8 mouse cellular contexts compared by ENCODE assay signal in genomic region chr14:62457420-62458181, GRCm38 (mm10). TPM values are rescaled to one million over a fixed set of nuclear protein-coding genes. Genes with fewer than 3 reads are reported as not detected.
DNase-seq lines count a peak whose midpoint lies in the region; ATAC-seq and TF ChIP-seq lines count a peak whose summit lies in the region.

No protein-coding gene starts in this region.

- no peaks in the 10 kb centered on the region for H3K36me3 ChIP-seq in forebrain, embryonic 12.5 days (replicated peaks)
- no peaks in the 10 kb centered on the region for H3K36me3 ChIP-seq in heart, embryonic 16.5 days (ENCODE audit: control insufficient read depth, insufficient read depth)
- H3K36me3 ChIP-seq in liver, embryonic 14.5 days (replicated peaks; ENCODE audit: control insufficient read depth, insufficient read depth, low read depth) = no peaks in the 10 kb centered on the region
- H3K36me3 ChIP-seq in neural tube, embryonic 11.5 days (ENCODE audit: control insufficient read depth, insufficient read depth, low read length) = no peaks in the 10 kb centered on the region
- no peaks in the 10 kb centered on the region for H3K36me3 ChIP-seq in stomach, embryonic 16.5 days (ENCODE audit: control insufficient read depth, insufficient read depth, low read length)

- TF ChIP-seq CTCF in liver, embryonic 14.5 days (IDR thresholded peaks at IDR 0.05; ENCODE audit: low read depth) = peak; percentile 75

- no peak overlapping the region for H3K9ac ChIP-seq in forebrain, embryonic 12.5 days
- no peak overlapping the region for H3K9ac ChIP-seq in heart, embryonic 16.5 days (ENCODE audit: low read length)
- no peak overlapping the region for H3K9ac ChIP-seq in liver, embryonic 14.5 days (replicated peaks)
- no peak overlapping the region for H3K9ac ChIP-seq in neural tube, embryonic 11.5 days (ENCODE audit: low read length)
- no peak overlapping the region for H3K9ac ChIP-seq in stomach, embryonic 16.5 days (ENCODE audit: low read length)

- H3K27ac ChIP-seq in forebrain, embryonic 12.5 days = no peak overlapping the region
- no peak overlapping the region for H3K27ac ChIP-seq in heart, embryonic 16.5 days (ENCODE audit: low read length)
- no peak overlapping the region for H3K27ac ChIP-seq in liver, embryonic 14.5 days
- H3K27ac ChIP-seq in neural tube, embryonic 11.5 days (ENCODE audit: low read depth, low read length) = no peak overlapping the region
- H3K27ac ChIP-seq in stomach, embryonic 16.5 days (ENCODE audit: low read length) = no peak overlapping the region

- no peak overlapping the region for H3K4me3 ChIP-seq in forebrain, embryonic 12.5 days (replicated peaks)
- peak overlapping the region; percentile 15; the same call in 1 of the 2 replicates for H3K4me3 ChIP-seq in heart, embryonic 16.5 days (ENCODE audit: low read length)
- no peak overlapping the region for H3K4me3 ChIP-seq in liver, embryonic 14.5 days (ENCODE audit: insufficient read depth in 1 of 2, low read depth in 2 of 2, low read length in 2 of 2)
- no peak overlapping the region for H3K4me3 ChIP-seq in neural tube, embryonic 11.5 days (ENCODE audit: low read depth, low read length)
- H3K4me3 ChIP-seq in stomach, embryonic 16.5 days (replicated peaks; ENCODE audit: low read length) = no peak overlapping the region

- DNase-seq in CD8-positive naive resting alpha-beta T cell, adult 2 months (ENCODE audit: low read depth in 2 of 2, low spot score in 2 of 2) = peak; percentile 34 to 59
- peak; percentile 2 for DNase-seq in c-Kit-negative CD71-positive TER-119-positive erythroid progenitor cells, embryonic 14.5 days (ENCODE audit: low read depth, low spot score)
- peak; percentile 87 for DNase-seq in kidney, postnatal 14 days
- DNase-seq in liver, embryonic 14.5 days (ENCODE audit: low read depth in 3 of 3, low spot score in 3 of 3) = peak; percentile 17 to 28 (median 18)
- peak; percentile 87 for DNase-seq in neural tube, embryonic 11.5 days (ENCODE audit: low spot score)

- no peaks in the 10 kb centered on the region for H3K27me3 ChIP-seq in forebrain, embryonic 12.5 days
- no peaks in the 10 kb centered on the region for H3K27me3 ChIP-seq in heart, embryonic 16.5 days (ENCODE audit: control insufficient read depth, insufficient read depth, low read length)
- H3K27me3 ChIP-seq in liver, embryonic 14.5 days (ENCODE audit: control insufficient read depth, insufficient read depth, low read length) = no peaks in the 10 kb centered on the region
- H3K27me3 ChIP-seq in neural tube, embryonic 11.5 days (ENCODE audit: control insufficient read depth, insufficient read depth, low read length) = no peaks in the 10 kb centered on the region
- no peaks in the 10 kb centered on the region; the same call in 1 of the 2 replicates for H3K27me3 ChIP-seq in stomach, embryonic 16.5 days (ENCODE audit: control insufficient read depth, insufficient read depth, low read length)

- no peaks in the 10 kb centered on the region for H3K9me3 ChIP-seq in forebrain, embryonic 12.5 days
- no peaks in the 10 kb centered on the region for H3K9me3 ChIP-seq in heart, embryonic 16.5 days (replicated peaks; ENCODE audit: control insufficient read depth, low read length)
- H3K9me3 ChIP-seq in liver, embryonic 14.5 days (ENCODE audit: control insufficient read depth, low read length) = no peaks in the 10 kb centered on the region
- no peaks in the 10 kb centered on the region for H3K9me3 ChIP-seq in neural tube, embryonic 11.5 days (ENCODE audit: control insufficient read depth, low read length)
- no peaks in the 10 kb centered on the region for H3K9me3 ChIP-seq in stomach, embryonic 16.5 days (replicated peaks; ENCODE audit: control insufficient read depth, low read length)

- ATAC-seq in forebrain, embryonic 12.5 days (ENCODE audit: low FRiP score) = peak; percentile 60
- ATAC-seq in heart, embryonic 16.5 days (replicated peaks; ENCODE audit: extremely low read depth, insufficient read depth, low FRiP score) = peak; percentile 61
- no peak for ATAC-seq in liver, embryonic 14.5 days (ENCODE audit: insufficient read depth)
- ATAC-seq in neural tube, embryonic 11.5 days (ENCODE audit: insufficient read depth, low FRiP score, low TSS enrichment) = 0 out of 2 replicates have a peak, but pooled peaks have one; percentile 63
- ATAC-seq in stomach, embryonic 16.5 days (ENCODE audit: insufficient read depth, low FRiP score) = peak; percentile 60; the same call in 1 of the 2 replicates

- peaks cover 30% of the 10 kb centered on the region for H3K4me1 ChIP-seq in forebrain, embryonic 12.5 days
- peaks cover 4% of the 10 kb centered on the region for H3K4me1 ChIP-seq in heart, embryonic 16.5 days (ENCODE audit: control insufficient read depth, insufficient read depth, low read length)
- H3K4me1 ChIP-seq in liver, embryonic 14.5 days (replicated peaks; ENCODE audit: control insufficient read depth in 2 of 2, insufficient read depth in 2 of 2, low read length in 1 of 2) = no peaks in the 10 kb centered on the region
- H3K4me1 ChIP-seq in neural tube, embryonic 11.5 days (ENCODE audit: control insufficient read depth, insufficient read depth, low read length) = no peaks in the 10 kb centered on the region
- H3K4me1 ChIP-seq in stomach, embryonic 16.5 days (ENCODE audit: control insufficient read depth, insufficient read depth, low read length) = no peaks in the 10 kb centered on the region; the same call in 1 of the 2 replicates

- WGBS in forebrain, embryonic 12.5 days = 20% methylated on average over 22 of the region's 22 CpGs
- 16% methylated on average over 22 of the region's 22 CpGs for WGBS in heart, embryonic 16.5 days
- 17% methylated on average over 22 of the region's 22 CpGs for WGBS in liver, embryonic 14.5 days (ENCODE audit: insufficient replicate concordance)
- 18% methylated on average over 22 of the region's 22 CpGs for WGBS in neural tube, embryonic 11.5 days
- WGBS in stomach, embryonic 16.5 days = 18% methylated on average over 22 of the region's 22 CpGs

- H3K4me2 ChIP-seq in forebrain, embryonic 12.5 days = peak overlapping the region; percentile 33
- peak overlapping the region; percentile 53 for H3K4me2 ChIP-seq in heart, embryonic 16.5 days (ENCODE audit: low read depth, low read length)
- no peak overlapping the region for H3K4me2 ChIP-seq in liver, embryonic 14.5 days (ENCODE audit: low read depth)
- H3K4me2 ChIP-seq in neural tube, embryonic 11.5 days (ENCODE audit: low read depth) = peak overlapping the region; percentile 26
- peak overlapping the region; percentile 30 for H3K4me2 ChIP-seq in stomach, embryonic 16.5 days (ENCODE audit: low read depth, low read length)

- TF ChIP-seq EP300 in liver, embryonic 14.5 days (IDR thresholded peaks at IDR 0.05; ENCODE audit: low read depth) = no peak

RNA-seq across cellular contexts. Expression of gene Gucy1b2, which starts 1.5 kb away (rescaled TPM):
- polyA plus RNA-seq in forebrain, embryonic 12.5 days (2016; fragmentation: Nextera tagmentation; extraction: Ambion mirVana) = 2.2 and 2.8 TPM in 2 replicates
- polyA plus RNA-seq in heart, embryonic 16.5 days (2015; fragmentation: Nextera tagmentation; extraction: Ambion mirVana) = 0.05 and 0.17 TPM in 2 replicates
- polyA plus RNA-seq in liver, embryonic 14.5 days (2012; rRNA removed) = not detected in 2 replicates
- not detected in 2 replicates for polyA plus RNA-seq in liver, embryonic 14.5 days (2014; fragmentation: Nextera tagmentation; extraction: Ambion mirVana)
- 0.08 and 0.11 TPM in 2 replicates for polyA plus RNA-seq in neural tube, embryonic 11.5 days (2014; fragmentation: Nextera tagmentation; extraction: Ambion mirVana)
- 0.21 TPM in 1 of 2 replicates, not detected in the other for polyA plus RNA-seq in stomach, embryonic 16.5 days (2015; fragmentation: Nextera tagmentation; extraction: Ambion mirVana)

Comparison
In these comparisons a context has a peak if more than half of its experiments do, and no peak if none do; other contexts are left out.
1. DNase-seq: peak in every context shown above with its lines; median percentile 87 in kidney, postnatal 14 days; 87 in neural tube, embryonic 11.5 days; 46 in CD8-positive naive resting alpha-beta T cell, adult 2 months; 18 in liver, embryonic 14.5 days; 2 in c-Kit-negative CD71-positive TER-119-positive erythroid progenitor cells, embryonic 14.5 days.